Mouse (Mus musculus) small intestine, adult 2 months (tissue): ENCODE measurements at regions not wholly inside any gene's neighbourhood (a gene's known extent, or its start where the extent isn't known, plus 50 kb on each side); places are given as distances from the start of the nearest gene placed in this dataset.

Experiments
- CTCF ChIP-seq: fragments of 200-500 bp; IDR thresholded peaks from 2 replicates; pipeline ENCODE4 v1.5.1; 2012; ENCODE audit warnings: low read depth, mild to moderate bottlenecking, control low read depth, inconsistent platforms, low read length, moderate library complexity, mixed read lengths; ENCODE audit not compliant: insufficient replicate concordance, insufficient read length; ENCODE audit errors: extremely low read depth
- POLR2A ChIP-seq: fragments of 200-500 bp; IDR thresholded peaks from 2 replicates; pipeline ENCODE4 v1.6.1; 2012; ENCODE audit warnings: low read depth, mild to moderate bottlenecking, control low read depth, inconsistent platforms, low read length, moderate library complexity

DNA sequence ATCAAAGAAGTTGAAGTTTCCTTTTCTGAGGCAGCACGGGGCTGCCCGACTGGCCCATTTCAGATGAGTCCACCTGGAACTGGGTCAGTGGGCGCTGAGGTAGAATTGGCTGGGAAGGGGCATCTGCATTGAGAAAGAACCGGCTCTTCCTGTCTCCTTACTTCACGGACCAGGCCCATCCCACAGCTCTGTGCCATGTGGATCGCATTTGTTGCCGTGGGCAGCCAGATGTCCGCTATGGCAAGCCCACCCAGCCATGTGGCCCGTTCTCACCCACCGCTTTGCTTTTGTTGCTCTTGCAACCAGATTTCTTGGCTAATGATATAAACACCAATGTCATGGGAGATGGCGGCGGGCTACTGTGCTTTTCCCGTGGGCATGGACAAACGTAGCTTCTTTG, 256.0 kb downstream of the Etnk1 start:
- TF ChIP-seq CTCF (no peak), POLR2A (no peak)
